Mouse (Mus musculus): Measurements from ENCODE around the gene Fetub. TPM values are rescaled to one million over a fixed set of nuclear protein-coding genes. Genes with fewer than 3 reads are reported as not detected.
A peak's percentile ranks its signal among the peaks of the same experiment; 100 is the strongest.
"Not testable (repeated sequence)": the region's sequence is repeated elsewhere in the genome, so short reads cannot be mapped to it uniquely, and the experiment has no call there.

Fetub gene
- polyA plus RNA-seq, 1 experiment from 2014 or later: 0.25 TPM

DNA sequence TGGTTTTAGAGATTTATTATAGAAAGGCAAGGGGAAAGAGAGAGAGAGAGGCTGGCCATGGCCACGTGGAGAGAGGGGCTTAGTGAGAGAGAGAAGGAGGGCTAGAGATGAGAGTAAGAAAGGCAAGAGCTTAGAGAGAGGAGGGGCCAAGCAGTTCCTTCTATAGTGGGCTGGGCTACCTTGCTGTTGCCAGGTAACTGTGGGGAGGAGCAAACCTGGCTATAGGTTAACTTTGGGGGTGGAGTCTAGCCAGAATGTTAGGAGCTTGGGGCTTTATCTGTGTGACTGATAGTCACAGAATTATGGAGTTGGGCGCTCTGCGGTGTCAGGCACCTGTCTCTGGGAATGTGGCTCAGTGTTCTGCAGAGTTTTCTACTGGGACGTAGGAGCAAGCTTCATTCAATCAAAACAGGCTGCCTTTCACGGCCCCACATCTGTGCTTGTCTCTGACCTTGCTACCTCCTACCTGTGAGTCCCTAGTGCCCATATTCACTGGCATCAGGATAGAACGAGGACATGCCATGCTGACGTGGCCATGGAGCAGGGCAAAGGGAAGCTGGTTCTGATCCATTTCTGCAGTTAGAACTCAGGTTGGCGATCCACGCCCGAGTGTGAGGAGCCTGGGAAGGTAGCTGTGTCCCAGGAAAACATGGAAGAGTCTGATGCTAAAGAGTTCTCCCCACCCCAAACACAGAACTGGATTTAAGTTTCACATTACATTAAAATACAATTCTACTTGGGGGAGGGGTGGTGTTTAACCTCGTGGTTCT, 13.5 kb downstream of the Fetub start:
- no peaks in the 10 kb centered on the region for H3K36me3 ChIP-seq (replicated peaks; ENCODE audit: control insufficient read depth, insufficient read depth, low read depth, low read length)
- H3K4me2 ChIP-seq (ENCODE audit: low read depth, low read length): no peak overlapping the region
- H3K4me1 ChIP-seq (ENCODE audit: control insufficient read depth, insufficient read depth, low read length): no peaks in the 10 kb centered on the region
- WGBS: 81% methylated on average over 11 of the region's 11 CpGs
- ATAC-seq (replicated peaks; ENCODE audit: insufficient number of reproducible peaks, low FRiP score, low TSS enrichment, low read depth) (no peak), DNase-seq (ENCODE audit: low spot score) (no peak)
- H3K9ac ChIP-seq (replicated peaks; ENCODE audit: low read length): no peak overlapping the region
- no peak overlapping the region for H3K27ac ChIP-seq (replicated peaks; ENCODE audit: low read depth, low read length)
- no peak overlapping the region for H3K4me3 ChIP-seq (ENCODE audit: low read depth, low read length)
- H3K27me3 ChIP-seq (ENCODE audit: control insufficient read depth, insufficient read depth, low read length): no peaks in the 10 kb centered on the region
- H3K9me3 ChIP-seq (replicated peaks; ENCODE audit: control insufficient read depth, low read length): no peaks in the 10 kb centered on the region

DNA sequence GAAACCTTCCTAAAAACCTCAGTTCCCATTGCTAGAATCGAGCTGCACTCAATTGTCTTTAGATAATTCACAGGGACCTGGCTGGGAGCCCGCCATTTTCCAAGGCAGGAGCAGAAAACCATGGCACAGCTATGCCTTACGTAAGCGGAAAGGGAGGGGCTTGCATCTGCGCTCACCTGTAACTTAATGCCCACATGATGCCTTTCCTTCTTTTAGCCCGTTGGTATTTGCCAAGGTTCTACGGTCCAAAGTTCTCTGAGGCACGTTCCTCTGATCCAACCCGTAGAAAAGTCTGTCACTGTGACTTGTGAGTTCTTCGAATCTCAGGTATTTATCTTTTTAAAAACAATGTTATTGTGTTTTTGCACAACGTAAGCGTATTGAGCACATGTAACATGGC, 19.5 kb downstream of the Fetub start:
- Histone ChIP-seq H3K4me1 (ENCODE audit: control insufficient read depth, insufficient read depth, low read length) (no peaks in the 10 kb centered on the region), H3K4me2 (ENCODE audit: low read depth, low read length) (no peak overlapping the region), H3K27me3 (ENCODE audit: control insufficient read depth, insufficient read depth, low read length) (no peaks in the 10 kb centered on the region), H3K9me3 (replicated peaks; ENCODE audit: control insufficient read depth, low read length) (no peaks in the 10 kb centered on the region), H3K27ac (replicated peaks; ENCODE audit: low read depth, low read length) (no peak overlapping the region), H3K9ac (replicated peaks; ENCODE audit: low read length) (no peak overlapping the region), H3K4me3 (ENCODE audit: low read depth, low read length) (no peak overlapping the region), H3K36me3 (replicated peaks; ENCODE audit: control insufficient read depth, insufficient read depth, low read depth, low read length) (no peaks in the 10 kb centered on the region)
- no peak for DNase-seq (ENCODE audit: low spot score)
- no peak for ATAC-seq (replicated peaks; ENCODE audit: insufficient number of reproducible peaks, low FRiP score, low TSS enrichment, low read depth)
- 89% methylated on average over 12 of the region's 12 CpGs for WGBS

DNA sequence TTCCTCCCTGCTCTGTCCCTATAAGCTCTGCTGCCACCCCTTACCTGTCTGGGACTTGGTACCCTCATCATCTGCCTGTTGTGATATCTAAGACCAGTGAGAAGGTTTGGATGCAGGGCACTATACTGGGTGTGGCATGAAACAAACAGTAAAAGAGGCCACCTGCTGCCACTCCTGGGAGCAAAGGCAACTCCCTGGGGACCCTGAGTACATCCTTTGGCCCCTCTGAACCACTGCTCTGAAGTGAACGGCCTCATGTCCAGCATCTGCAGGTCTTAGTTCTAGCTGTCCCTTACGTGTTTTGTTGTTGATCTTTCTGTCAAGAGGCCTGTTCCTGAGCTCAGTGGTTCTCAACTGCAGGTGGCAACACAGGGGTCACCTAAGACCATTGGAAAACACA, 20.4 kb downstream of the Fetub start:
- H3K9ac ChIP-seq (replicated peaks; ENCODE audit: low read length): no peak overlapping the region
- 76% methylated on average over 2 of the region's 2 CpGs for WGBS
- H3K9me3 ChIP-seq (replicated peaks; ENCODE audit: control insufficient read depth, low read length): no peaks in the 10 kb centered on the region
- no peaks in the 10 kb centered on the region for H3K36me3 ChIP-seq (replicated peaks; ENCODE audit: control insufficient read depth, insufficient read depth, low read depth, low read length)
- H3K4me1 ChIP-seq (ENCODE audit: control insufficient read depth, insufficient read depth, low read length): no peaks in the 10 kb centered on the region
- H3K27me3 ChIP-seq (ENCODE audit: control insufficient read depth, insufficient read depth, low read length): no peaks in the 10 kb centered on the region
- ATAC-seq (replicated peaks; ENCODE audit: insufficient number of reproducible peaks, low FRiP score, low TSS enrichment, low read depth) (no peak), DNase-seq (ENCODE audit: low spot score) (no peak)
- no peak overlapping the region for H3K4me3 ChIP-seq (ENCODE audit: low read depth, low read length)
- H3K4me2 ChIP-seq (ENCODE audit: low read depth, low read length): no peak overlapping the region
- no peak overlapping the region for H3K27ac ChIP-seq (replicated peaks; ENCODE audit: low read depth, low read length)

DNA sequence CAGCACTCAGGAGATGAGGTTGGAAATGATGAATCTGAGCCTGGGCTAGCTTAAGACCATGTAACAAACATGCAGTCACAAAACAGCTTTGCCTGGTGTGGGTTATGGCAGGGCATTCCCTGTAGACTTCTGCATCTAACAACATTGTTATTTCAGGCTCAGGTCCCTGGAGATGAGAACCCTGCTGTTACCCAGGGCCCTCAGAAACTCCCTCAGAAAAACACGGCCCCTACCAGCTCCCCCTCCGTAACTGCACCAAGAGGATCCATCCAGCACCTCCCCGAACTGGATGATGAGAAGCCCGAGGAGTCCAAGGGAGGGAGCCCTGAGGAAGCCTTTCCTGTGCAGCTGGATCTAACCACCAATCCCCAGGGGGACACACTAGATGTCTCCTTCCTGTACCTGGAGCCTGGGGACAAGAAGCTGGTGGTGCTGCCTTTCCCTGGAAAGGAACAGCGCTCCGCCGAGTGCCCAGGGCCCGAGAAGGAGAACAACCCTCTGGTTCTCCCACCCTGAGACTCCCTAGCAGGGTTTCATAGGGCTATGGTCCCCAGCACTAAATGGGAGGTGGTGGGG, 21.1 kb downstream of the Fetub start:
- Histone ChIP-seq H3K4me3 (ENCODE audit: low read depth, low read length) (no peak overlapping the region), H3K4me1 (ENCODE audit: control insufficient read depth, insufficient read depth, low read length) (no peaks in the 10 kb centered on the region), H3K9me3 (replicated peaks; ENCODE audit: control insufficient read depth, low read length) (no peaks in the 10 kb centered on the region), H3K27me3 (ENCODE audit: control insufficient read depth, insufficient read depth, low read length) (no peaks in the 10 kb centered on the region), H3K27ac (replicated peaks; ENCODE audit: low read depth, low read length) (no peak overlapping the region), H3K4me2 (ENCODE audit: low read depth, low read length) (no peak overlapping the region), H3K9ac (replicated peaks; ENCODE audit: low read length) (no peak overlapping the region), H3K36me3 (replicated peaks; ENCODE audit: control insufficient read depth, insufficient read depth, low read depth, low read length) (no peaks in the 10 kb centered on the region)
- WGBS: 79% methylated on average over 8 of the region's 8 CpGs
- no peak for ATAC-seq (replicated peaks; ENCODE audit: insufficient number of reproducible peaks, low FRiP score, low TSS enrichment, low read depth)
- no peak for DNase-seq (ENCODE audit: low spot score)

DNA sequence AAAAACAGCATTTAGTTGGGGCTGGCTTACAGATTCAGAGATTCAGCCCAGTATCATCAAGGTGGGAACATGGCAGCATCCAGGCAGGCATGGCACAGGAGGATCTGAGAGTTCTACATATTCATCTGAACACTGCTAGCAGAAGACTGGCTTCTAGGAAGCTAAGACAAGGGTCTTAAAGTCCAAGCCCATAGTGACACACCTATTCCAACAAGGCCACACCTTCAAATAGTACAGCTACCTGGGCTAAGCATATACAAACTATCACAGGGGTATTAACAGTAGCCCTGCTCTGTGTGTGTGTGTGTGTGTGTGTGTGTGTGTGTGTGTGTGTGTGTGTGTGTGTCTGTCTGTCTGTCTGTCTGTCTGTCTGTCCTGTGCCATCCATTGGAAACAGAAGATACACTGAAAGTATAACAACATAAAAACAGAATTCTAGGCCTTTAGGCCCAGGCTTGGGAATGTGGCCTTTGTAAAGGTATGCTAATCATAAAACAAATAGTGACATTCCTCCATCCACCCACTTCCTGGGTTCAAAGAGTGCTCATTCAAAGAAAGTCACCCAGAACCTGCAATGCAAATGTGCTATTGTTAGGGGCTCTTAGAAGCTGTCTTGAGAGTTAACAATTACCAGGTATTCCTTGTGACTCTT, 23.8 kb downstream of the Fetub start:
- ATAC-seq (replicated peaks; ENCODE audit: insufficient number of reproducible peaks, low FRiP score, low TSS enrichment, low read depth); H3K36me3 ChIP-seq (replicated peaks; ENCODE audit: control insufficient read depth, insufficient read depth, low read depth, low read length); DNase-seq (ENCODE audit: low spot score): not testable (repeated sequence)

DNA sequence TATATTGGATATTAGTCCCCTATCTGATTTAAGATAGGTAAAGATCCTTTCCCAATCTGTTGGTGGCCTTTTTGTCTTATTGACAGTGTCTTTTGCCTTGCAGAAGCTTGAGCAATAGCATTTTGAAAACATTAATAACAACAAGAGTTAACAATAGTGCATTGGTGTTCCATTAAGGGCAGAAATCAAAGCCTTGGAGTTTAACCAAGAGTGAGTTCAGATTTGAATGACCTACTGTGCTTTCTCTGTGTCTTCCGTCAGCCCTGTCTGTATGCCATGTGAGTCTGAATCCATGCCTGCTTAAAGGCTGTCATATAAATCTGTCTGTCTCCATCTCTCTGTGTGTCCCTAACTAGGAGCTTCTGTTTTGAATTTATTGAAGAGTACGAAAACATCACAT, 29.2 kb downstream of the Fetub start:
- no peaks in the 10 kb centered on the region for H3K36me3 ChIP-seq (replicated peaks; ENCODE audit: control insufficient read depth, insufficient read depth, low read depth, low read length)
- H3K4me3 ChIP-seq (ENCODE audit: low read depth, low read length): no peak overlapping the region
- no peak overlapping the region for H3K9ac ChIP-seq (replicated peaks; ENCODE audit: low read length)
- no peak overlapping the region for H3K27ac ChIP-seq (replicated peaks; ENCODE audit: low read depth, low read length)
- no peaks in the 10 kb centered on the region for H3K4me1 ChIP-seq (ENCODE audit: control insufficient read depth, insufficient read depth, low read length)
- no peak overlapping the region for H3K4me2 ChIP-seq (ENCODE audit: low read depth, low read length)
- DNase-seq (ENCODE audit: low spot score): no peak
- no peaks in the 10 kb centered on the region for H3K9me3 ChIP-seq (replicated peaks; ENCODE audit: control insufficient read depth, low read length)
- H3K27me3 ChIP-seq (ENCODE audit: control insufficient read depth, insufficient read depth, low read length): no peaks in the 10 kb centered on the region
- ATAC-seq (replicated peaks; ENCODE audit: insufficient number of reproducible peaks, low FRiP score, low TSS enrichment, low read depth): no peak
- 80% methylated on average over 2 of the region's 2 CpGs for WGBS

More for the DNA sequence above, 23.8 kb downstream of the Fetub start:
- H3K4me2 ChIP-seq (ENCODE audit: low read depth, low read length); H3K9ac ChIP-seq (replicated peaks; ENCODE audit: low read length); H3K27ac ChIP-seq (replicated peaks; ENCODE audit: low read depth, low read length); H3K9me3 ChIP-seq (replicated peaks; ENCODE audit: control insufficient read depth, low read length); H3K4me1 ChIP-seq (ENCODE audit: control insufficient read depth, insufficient read depth, low read length); H3K4me3 ChIP-seq (ENCODE audit: low read depth, low read length); H3K27me3 ChIP-seq (ENCODE audit: control insufficient read depth, insufficient read depth, low read length): not testable (repeated sequence)

DNA sequence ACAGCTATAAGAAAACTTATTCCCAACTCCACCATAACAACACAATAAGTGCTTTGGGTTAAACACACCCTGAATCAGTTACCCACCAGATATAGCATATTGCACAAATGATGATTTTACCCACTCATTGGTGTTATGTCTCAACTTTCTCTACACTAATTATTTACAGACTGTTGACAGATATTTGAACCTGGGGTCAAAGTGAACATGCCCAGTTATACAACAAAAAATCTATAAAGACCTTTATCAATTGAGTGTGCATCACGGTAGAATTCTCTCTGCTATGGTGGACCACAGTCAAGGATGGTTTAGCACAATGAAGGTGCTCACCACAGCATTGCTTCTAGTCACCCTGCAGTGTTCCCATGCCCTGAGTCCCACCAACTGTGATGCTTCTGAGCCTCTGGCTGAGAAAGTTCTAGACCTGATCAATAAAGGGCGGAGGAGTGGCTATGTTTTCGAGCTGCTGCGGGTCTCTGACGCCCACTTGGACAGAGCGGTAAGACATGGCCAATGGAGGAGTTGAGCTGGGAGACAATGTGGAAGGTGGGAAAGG, 32.8 kb downstream of the Fetub start, which contains the start of gene Hrg:
TSS of gene Hrg (plus strand) at position 233 of the 556 bp plus-strand sequence.
- H3K4me1 ChIP-seq (ENCODE audit: control insufficient read depth, insufficient read depth, low read length): no peaks in the 10 kb centered on the region
- H3K36me3 ChIP-seq (replicated peaks; ENCODE audit: control insufficient read depth, insufficient read depth, low read depth, low read length): no peaks in the 10 kb centered on the region
- WGBS: 91% methylated on average over 6 of the region's 6 CpGs
- H3K9me3 ChIP-seq (replicated peaks; ENCODE audit: control insufficient read depth, low read length): no peaks in the 10 kb centered on the region
- no peak within 1 kb of the TSS for H3K4me3 ChIP-seq (ENCODE audit: low read depth, low read length)
- H3K27me3 ChIP-seq (ENCODE audit: control insufficient read depth, insufficient read depth, low read length): no peaks in the 10 kb centered on the region
- no peak within 1 kb of the TSS for H3K27ac ChIP-seq (replicated peaks; ENCODE audit: low read depth, low read length)
- ATAC-seq (replicated peaks; ENCODE audit: insufficient number of reproducible peaks, low FRiP score, low TSS enrichment, low read depth) (no peak), DNase-seq (ENCODE audit: low spot score) (no peak)
- H3K9ac ChIP-seq (replicated peaks; ENCODE audit: low read length): no peak within 1 kb of the TSS
- no peak within 1 kb of the TSS for H3K4me2 ChIP-seq (ENCODE audit: low read depth, low read length)

DNA sequence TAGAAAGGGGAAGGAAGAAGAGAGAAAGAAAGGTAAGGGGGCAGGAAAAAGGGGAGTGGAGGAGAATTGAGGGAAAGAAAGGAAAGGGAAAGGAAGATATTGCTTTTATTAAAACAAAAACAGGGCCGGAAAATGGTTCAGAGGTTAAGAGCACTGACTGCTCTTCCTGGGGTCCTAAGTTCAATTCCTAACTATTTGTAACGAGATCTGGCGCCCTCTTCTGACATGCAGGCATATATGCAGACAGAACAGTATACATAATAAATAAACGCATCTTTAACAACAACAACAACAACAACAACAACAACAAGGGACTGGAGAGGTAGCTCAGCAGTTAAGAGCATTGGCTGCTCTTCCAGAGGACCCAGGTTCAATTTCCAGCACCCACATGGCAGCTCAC, 34.9 kb downstream of the Fetub start:
- Histone ChIP-seq H3K4me1 (ENCODE audit: control insufficient read depth, insufficient read depth, low read length) (no peaks in the 10 kb centered on the region), H3K4me3 (ENCODE audit: low read depth, low read length) (no peak overlapping the region), H3K36me3 (replicated peaks; ENCODE audit: control insufficient read depth, insufficient read depth, low read depth, low read length) (no peaks in the 10 kb centered on the region), H3K9ac (replicated peaks; ENCODE audit: low read length) (no peak overlapping the region), H3K27me3 (ENCODE audit: control insufficient read depth, insufficient read depth, low read length) (no peaks in the 10 kb centered on the region), H3K27ac (replicated peaks; ENCODE audit: low read depth, low read length) (no peak overlapping the region), H3K4me2 (ENCODE audit: low read depth, low read length) (no peak overlapping the region), H3K9me3 (replicated peaks; ENCODE audit: control insufficient read depth, low read length) (no peaks in the 10 kb centered on the region)
- DNase-seq (ENCODE audit: low spot score) (peak; percentile 28), ATAC-seq (replicated peaks; ENCODE audit: insufficient number of reproducible peaks, low FRiP score, low TSS enrichment, low read depth) (no peak)
- 37% methylated on average over 4 of the region's 4 CpGs for WGBS

All from embryonic facial prominence, embryonic 11.5 days (tissue).